Mouse (Mus musculus) B cell, adult 2 months (primary cell): Measurements from ENCODE around the gene Siglec1.
"Not testable (repeated sequence)": the region's sequence is repeated elsewhere in the genome, so short reads cannot be mapped to it uniquely, and the experiment has no call there.

Experiments
- DNase-seq, 2 experiments: peaks; one replicate each; pipeline ENCODE4 v3.0.0; 2022

The Siglec1 gene

GRCm38 (mm10) chr2:131046025-131046424, 40.5 kb downstream of the Siglec1 start:
- DNase-seq: no peak

GRCm38 (mm10) chr2:131044989-131045720, 41.4 kb downstream of the Siglec1 start:
- DNase-seq: no peak

- DNase-seq: no peak
Measured at GRCm38 (mm10) chr2:131044354-131044852, 42.2 kb downstream of the Siglec1 start.

GRCm38 (mm10) chr2:131042988-131043387, 43.6 kb downstream of the Siglec1 start, which contains the start of gene Gfra4:
Gene Gfra4, minus strand, starts transcription at chr2:131043088.
- DNase-seq: no peak

GRCm38 (mm10) chr2:131040854-131041825, 45.4 kb downstream of the Siglec1 start:
- DNase-seq: no peak

- DNase-seq: no peak
Measured at GRCm38 (mm10) chr2:131038675-131039074, 47.9 kb downstream of the Siglec1 start.

- no peak for DNase-seq
Measured at GRCm38 (mm10) chr2:131038197-131038596, 48.4 kb downstream of the Siglec1 start.

GRCm38 (mm10) chr2:131037226-131037990, 49.2 kb downstream of the Siglec1 start:
- no peak for DNase-seq

- DNase-seq: no peak
Measured at GRCm38 (mm10) chr2:131036757-131037156, 49.8 kb downstream of the Siglec1 start.

GRCm38 (mm10) chr2:131036343-131036742, 50.2 kb downstream of the Siglec1 start:
- DNase-seq: no peak

GRCm38 (mm10) chr2:131031406-131031805, 55.2 kb downstream of the Siglec1 start:
- DNase-seq: not testable (repeated sequence)

- DNase-seq: no peak
Measured at GRCm38 (mm10) chr2:131030998-131031397, 55.6 kb downstream of the Siglec1 start.

- DNase-seq: no peak
Measured at GRCm38 (mm10) chr2:131030561-131030960, 56.0 kb downstream of the Siglec1 start.

- DNase-seq: no peak
Measured at GRCm38 (mm10) chr2:131029065-131029935, 57.3 kb downstream of the Siglec1 start.

GRCm38 (mm10) chr2:131026941-131027340, 59.6 kb downstream of the Siglec1 start:
- DNase-seq: no peak

GRCm38 (mm10) chr2:131025230-131025629, 61.3 kb downstream of the Siglec1 start:
- DNase-seq: no peak
